Mouse (Mus musculus) CH12.LX (cell line): Measurements from ENCODE around the gene Sema3d. TPM values are rescaled to one million over a fixed set of nuclear protein-coding genes. Genes with fewer than 3 reads are reported as not detected.

Experiments
- DNase-seq: peaks from one replicate; pipeline ENCODE4 v3.0.0-alpha.2; 2013; ENCODE audit errors: extremely low read depth
- H3K27ac ChIP-seq: 2 replicates; pipeline ENCODE4 v1.5.1; 2012; ENCODE audit warnings: low read depth, mild to moderate bottlenecking, control low read depth, moderate library complexity; ENCODE audit not compliant: insufficient read depth
- H3K27me3 ChIP-seq: replicated peaks from 2 replicates; pipeline ENCODE3; 2012; ENCODE audit warnings: inconsistent platforms
- H3K36me3 ChIP-seq, 2 experiments: replicated peaks in 1 of 2; 2 replicates each; pipeline versions ENCODE3 to v1.6.1; 2012; ENCODE audit warnings: inconsistent platforms in 1 of 2, low read length in 1 of 2, mild to moderate bottlenecking in 1 of 2, mixed read lengths in 1 of 2, moderate library complexity in 1 of 2; ENCODE audit not compliant: control insufficient read depth in 1 of 2, insufficient read depth in 1 of 2
- H3K4me1 ChIP-seq, 2 experiments: 2 replicates each; pipeline ENCODE4 v1.6.1; 2012; ENCODE audit warnings: inconsistent platforms in 1 of 2, moderate library complexity in 1 of 2; ENCODE audit not compliant: insufficient read depth in 2 of 2, control insufficient read depth in 1 of 2
- H3K4me2 ChIP-seq: 2 replicates; pipeline ENCODE4 v1.6.1; 2012; ENCODE audit warnings: low read depth, mild to moderate bottlenecking, control low read depth; ENCODE audit not compliant: poor library complexity, insufficient read depth, severe bottlenecking
- H3K4me3 ChIP-seq, 3 experiments: fragments of 150-350 bp in 1 of 3; sonication (generic) in 1 of 3; replicated peaks in 1 of 3; 2 replicates each; pipeline versions ENCODE3 to v1.5.1; 2011 to 2012; ENCODE audit warnings: low read depth in 2 of 3, low read length in 2 of 3, mild to moderate bottlenecking in 2 of 3, moderate library complexity in 2 of 3, control low read depth in 1 of 3, improper control_type of control experiment in 1 of 3, inconsistent platforms in 1 of 3, mixed read lengths in 1 of 3; ENCODE audit not compliant: poor library complexity in 1 of 3
- H3K79me2 ChIP-seq: replicated peaks from 2 replicates; pipeline ENCODE4 v1.6.1; 2012; ENCODE audit warnings: mild to moderate bottlenecking, moderate library complexity; ENCODE audit not compliant: control insufficient read depth, poor library complexity, insufficient read depth, severe bottlenecking; ENCODE audit errors: extremely low read depth
- H3K9ac ChIP-seq: 2 replicates; pipeline ENCODE4 v1.6.1; 2012; ENCODE audit warnings: low read depth, mild to moderate bottlenecking, control low read depth, moderate library complexity; ENCODE audit not compliant: insufficient read depth
- H3K9me3 ChIP-seq: replicated peaks from 2 replicates; pipeline ENCODE3; 2012; ENCODE audit warnings: low read length, inconsistent platforms, mixed read lengths
- BHLHE40 ChIP-seq: IDR thresholded peaks from 2 replicates; pipeline ENCODE4 v1.6.1; 2011; ENCODE audit warnings: mild to moderate bottlenecking, low read depth, low read length, improper control_type of control experiment
- CTCF ChIP-seq, 2 experiments: IDR thresholded peaks in 1 of 2; conservative IDR thresholded peaks in 1 of 2; 2 replicates each; pipeline ENCODE4 v1.5.1; 2011 to 2012; ENCODE audit warnings: low read depth in 2 of 2, low read length in 2 of 2, improper control_type of control experiment in 1 of 2, inconsistent platforms in 1 of 2, mild to moderate bottlenecking in 1 of 2, moderate library complexity in 1 of 2
- ELF1 ChIP-seq: IDR thresholded peaks from 2 replicates; pipeline ENCODE4 v1.6.1; 2014; ENCODE audit warnings: low read depth, mild to moderate bottlenecking, inconsistent platforms, low read length, improper control_type of control experiment
- HCFC1 ChIP-seq: IDR thresholded peaks from 2 replicates; pipeline ENCODE4 v1.6.1; 2012; ENCODE audit warnings: low read depth, mild to moderate bottlenecking, inconsistent platforms, low read length, improper control_type of control experiment
- JUN ChIP-seq: IDR thresholded peaks from 2 replicates; pipeline ENCODE4 v1.6.1; 2011; ENCODE audit warnings: low read depth, mild to moderate bottlenecking, low read length, improper control_type of control experiment, moderate library complexity; ENCODE audit not compliant: insufficient read depth
- KAT2A ChIP-seq: IDR thresholded peaks from 2 replicates; pipeline ENCODE4 v1.6.1; 2012; ENCODE audit warnings: low read length, improper control_type of control experiment, inconsistent platforms; ENCODE audit not compliant: insufficient replicate concordance
- MAFK ChIP-seq: IDR thresholded peaks from 2 replicates; pipeline ENCODE4 v1.6.1; 2011; ENCODE audit warnings: low read length, improper control_type of control experiment; ENCODE audit not compliant: insufficient replicate concordance
- MAX ChIP-seq: IDR thresholded peaks from 2 replicates; pipeline ENCODE4 v1.6.1; 2011; ENCODE audit warnings: low read length, improper control_type of control experiment
- MAZ ChIP-seq: IDR thresholded peaks from 2 replicates; pipeline ENCODE4 v1.6.1; 2012; ENCODE audit warnings: low read depth, mild to moderate bottlenecking, inconsistent platforms, low read length, improper control_type of control experiment, moderate library complexity
- PAX5 ChIP-seq: IDR thresholded peaks from 2 replicates; pipeline ENCODE4 v1.6.1; 2012; ENCODE audit warnings: low read length, inconsistent platforms, mixed read lengths
- POLR2AphosphoS2 ChIP-seq: IDR thresholded peaks from 2 replicates; pipeline ENCODE4 v1.6.1; 2011; ENCODE audit warnings: low read depth, low read length, improper control_type of control experiment
- RAD21 ChIP-seq: IDR thresholded peaks from 2 replicates; pipeline ENCODE4 v1.6.1; 2011; ENCODE audit warnings: low read depth, mild to moderate bottlenecking, low read length, improper control_type of control experiment, moderate library complexity
- RCOR1 ChIP-seq: conservative IDR thresholded peaks from 2 replicates; pipeline ENCODE4 v1.6.1; 2012; ENCODE audit warnings: low read depth, mild to moderate bottlenecking, inconsistent platforms, low read length, improper control_type of control experiment
- USF1 ChIP-seq: IDR thresholded peaks from 2 replicates; pipeline ENCODE4 v1.6.1; 2014; ENCODE audit warnings: low read depth, mild to moderate bottlenecking, inconsistent platforms, low read length, improper control_type of control experiment
- USF2 ChIP-seq: conservative IDR thresholded peaks from 2 replicates; pipeline ENCODE4 v1.6.1; 2011; ENCODE audit warnings: low read depth, low read length, improper control_type of control experiment
- ZC3H11A ChIP-seq: IDR thresholded peaks from 2 replicates; pipeline ENCODE4 v1.6.1; 2012; ENCODE audit warnings: low read depth, mild to moderate bottlenecking, inconsistent platforms, low read length, improper control_type of control experiment
- ZNF384 ChIP-seq: IDR thresholded peaks from 2 replicates; pipeline ENCODE4 v1.6.1; 2012; ENCODE audit warnings: low read depth, low read length, improper control_type of control experiment, inconsistent platforms
- dilution Hi-C: fragments of 300-500 bp; cut with MboI; formaldehyde crosslinking; loops from 2 replicates; pipeline ENCODE4 v1.14.3; 2020; ENCODE audit warnings: low sequenced_read_pairs; ENCODE audit not compliant: extremely low pct_unique_long_range_greater_than_20kb, extremely low pct_ligation_motif_present
- in situ Hi-C: fragments of 300-500 bp; cut with MboI; formaldehyde crosslinking; loops from 3 replicates; pipeline ENCODE4 v1.14.3; 2019; ENCODE audit warnings: low sequenced_read_pairs, low pct_ligation_motif_present, low pct_unique_long_range_greater_than_20kb, mixed read lengths
- polyA plus RNA-seq: library from polyadenylated mRNA; unstranded; fragments of >175 nt; gene quantifications from 2 replicates; pipeline ENCODE4 v1.2.1, GENCODE M21; 2012; ENCODE audit warnings: low read depth; ENCODE audit not compliant: insufficient read length
- total RNA-seq, 2 experiments: library from RNA; depleted of rRNA; stranded (reverse); fragments of 300-350 nt in 1 of 2; fragments of >200 nt in 1 of 2; gene quantifications; 2 replicates each; pipeline ENCODE4 v1.2.3; 2012 to 2014

Sema3d gene
- total and polyA plus RNA-seq, 3 experiments: not detected

DNA sequence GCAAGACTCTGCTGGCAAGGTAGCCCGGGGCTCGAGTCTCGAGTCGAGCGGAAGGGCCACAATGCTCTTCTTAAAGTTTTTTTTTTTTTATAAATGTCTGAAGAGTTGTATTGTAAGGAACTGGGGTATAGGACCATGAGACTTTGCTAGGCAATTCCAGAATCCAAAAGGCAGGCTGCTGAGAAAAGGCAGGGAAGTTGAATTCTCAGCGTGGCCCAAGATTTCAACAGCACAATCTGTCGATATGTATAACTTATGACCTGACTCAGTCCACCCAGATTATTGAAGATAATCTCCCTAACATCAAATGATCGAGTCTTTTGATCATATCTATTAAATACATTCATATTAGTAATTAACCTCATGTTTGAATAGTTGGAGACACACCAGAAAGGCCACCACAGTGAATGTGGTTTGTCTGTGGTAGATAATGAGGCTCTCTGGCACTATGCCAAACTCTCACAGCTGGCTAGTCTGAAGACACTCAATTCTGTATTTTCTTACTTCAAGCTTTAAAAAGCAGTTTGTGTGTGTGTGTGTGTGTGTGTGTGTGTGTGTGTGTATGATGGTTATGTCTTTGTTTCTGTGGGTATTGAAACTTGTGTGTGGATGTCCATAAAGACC is 166.0 kb downstream of the Sema3d start:
- H3K9me3 ChIP-seq: peaks cover 8% of the 10 kb centered on the region
- no peak overlapping the region for H3K27ac ChIP-seq
- TF ChIP-seq CTCF (conservative IDR thresholded peaks at IDR 0.05 in 1 of 2, IDR thresholded peaks at IDR 0.05 in 1 of 2; ENCODE audit: low read depth in 2 of 2, low read length in 2 of 2): no peak
- no peak for TF ChIP-seq KAT2A
- no peak for TF ChIP-seq MAFK
- no peak for TF ChIP-seq POLR2AphosphoS2
- TF ChIP-seq JUN: no peak
- TF ChIP-seq ELF1: no peak
- TF ChIP-seq ZNF384: no peak
- TF ChIP-seq USF1: no peak
- TF ChIP-seq MAZ: no peak
- TF ChIP-seq MAX: no peak
- no peak for TF ChIP-seq RCOR1
- TF ChIP-seq USF2: no peak
- no peak for TF ChIP-seq ZC3H11A
- TF ChIP-seq HCFC1: no peak
- no peak for TF ChIP-seq PAX5
- in situ Hi-C loops (no loop called here), dilution Hi-C loops (no loop called here)
- no peak overlapping the region for H3K9ac ChIP-seq
- no peak overlapping the region for H3K4me2 ChIP-seq
- H3K4me3 ChIP-seq: no peak overlapping the region
- no peaks in the 10 kb centered on the region for H3K79me2 ChIP-seq
- no peak for DNase-seq
- no peaks in the 10 kb centered on the region for H3K4me1 ChIP-seq
- H3K27me3 ChIP-seq: no peaks in the 10 kb centered on the region
- H3K36me3 ChIP-seq: no peaks in the 10 kb centered on the region

DNA sequence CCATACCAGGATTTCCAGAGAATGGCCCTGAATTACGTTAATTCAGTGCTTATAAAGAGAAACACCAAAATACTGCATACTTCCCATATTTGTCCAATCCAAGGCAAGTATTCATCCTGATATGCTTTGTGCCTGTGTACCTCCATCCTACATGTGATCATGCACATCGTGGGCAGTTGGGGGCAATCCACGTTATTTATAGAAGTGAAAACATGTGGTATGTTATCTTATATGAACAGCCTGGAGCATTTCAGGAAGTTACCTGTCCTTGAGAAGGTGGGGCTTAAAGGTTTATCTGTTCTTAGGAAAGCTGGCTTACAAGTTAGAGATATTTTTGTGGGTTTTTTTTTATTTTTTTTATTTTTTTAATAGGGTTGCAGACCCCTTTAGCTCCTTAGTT is 172.2 kb downstream of the Sema3d start:
- Histone ChIP-seq H3K9me3 (peaks cover 17% of the 10 kb centered on the region), H3K4me2 (no peak overlapping the region), H3K4me1 (no peaks in the 10 kb centered on the region), H3K27me3 (no peaks in the 10 kb centered on the region), H3K9ac (no peak overlapping the region), H3K36me3 (no peaks in the 10 kb centered on the region), H3K79me2 (no peaks in the 10 kb centered on the region), H3K4me3 (no peak overlapping the region), H3K27ac (no peak overlapping the region)
- in situ Hi-C loops (loop anchor here (10.0 to 25.0 kb wide), 2 partner anchors 1082 to 1901 kb away; no protein-coding TSS in a partner anchor), dilution Hi-C loops (no loop called here)
- TF ChIP-seq RAD21: no peak
- no peak for TF ChIP-seq BHLHE40
- DNase-seq: no peak
